Mouse (Mus musculus): ENCODE measurements at regions not wholly inside any gene's neighbourhood (a gene's known extent, or its start where the extent isn't known, plus 50 kb on each side); places are given as distances from the start of the nearest gene placed in this dataset.

GRCm38 (mm10) chr17:62161457-62161856 lies 719.7 kb downstream of the Efna5 start:
- TF ChIP-seq CTCF (IDR thresholded peaks at IDR 0.05), result no peak
- no peak for TF ChIP-seq POLR2A (IDR thresholded peaks at IDR 0.05; ENCODE audit: insufficient read depth, low read depth, low read length)

Data from heart, adult 2 months (tissue).